Mouse (Mus musculus) kidney, adult 2 months (tissue): ENCODE data around the gene Mcrs1.

ENCODE experiments used
- CTCF ChIP-seq: fragments of 200-500 bp; conservative IDR thresholded peaks from 2 replicates; pipeline ENCODE4 v1.5.1; 2011; ENCODE audit warnings: low read depth, mild to moderate bottlenecking, control low read depth, low read length, moderate library complexity, mixed read lengths; ENCODE audit not compliant: insufficient read depth, insufficient read length
- POLR2A ChIP-seq: fragments of 200-500 bp; IDR thresholded peaks from one replicate; pipeline ENCODE4 v1.6.1; 2011; ENCODE audit warnings: low read depth, low read length, control low read depth

DNA sequence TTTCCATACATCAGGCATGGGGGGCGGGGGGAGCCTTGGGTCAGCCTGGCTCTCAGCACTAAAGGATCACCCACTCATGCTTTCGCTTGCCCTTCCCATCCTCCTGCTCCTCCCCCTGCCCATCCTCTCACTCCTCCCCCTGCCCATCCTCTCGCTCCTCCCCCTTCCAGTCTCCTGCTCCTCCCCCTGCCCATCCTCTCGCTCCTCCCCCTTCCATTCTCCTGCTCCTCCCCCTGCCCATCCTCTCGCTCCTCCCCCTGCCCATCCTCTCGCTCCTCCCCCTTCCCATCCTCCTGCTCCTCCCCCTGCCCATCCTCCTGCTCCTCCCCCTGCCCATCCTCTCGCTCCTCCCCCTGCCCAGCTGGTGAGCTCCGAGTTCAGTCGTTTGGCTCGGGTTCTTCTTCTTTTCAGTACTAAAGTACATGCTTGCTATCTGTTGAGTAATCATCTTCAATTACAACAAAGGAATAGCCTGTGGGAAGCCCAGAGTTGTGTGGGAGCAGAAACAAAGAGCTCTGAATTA is 8.0 kb upstream of the Mcrs1 start:
- no peak for TF ChIP-seq POLR2A
- no peak for TF ChIP-seq CTCF
